Mouse (Mus musculus): ENCODE results near the gene Dlg2. TPM values are rescaled to one million over a fixed set of nuclear protein-coding genes. Genes with fewer than 3 reads are reported as not detected.

Gene Dlg2
- polyA plus RNA-seq, 1 experiment = 89.8 TPM

GRCm38 (mm10) chr7:91785445-91785844, 1309.0 kb downstream of the Dlg2 start:
- Histone ChIP-seq H3K4me3 (replicated peaks; ENCODE audit: insufficient read depth, low read depth, low read length) (no peak overlapping the region), H3K4me1 (ENCODE audit: control insufficient read depth, insufficient read depth, low read length) (no peaks in the 10 kb centered on the region), H3K27ac (ENCODE audit: insufficient read depth, low read length) (no peak overlapping the region), H3K27me3 (ENCODE audit: control insufficient read depth, insufficient read depth, low read length) (no peaks in the 10 kb centered on the region)
- TF ChIP-seq CTCF (IDR thresholded peaks at IDR 0.05; ENCODE audit: borderline replicate concordance, insufficient read depth, low read depth, low read length) = no peak
- TF ChIP-seq POLR2A (IDR thresholded peaks at IDR 0.05; ENCODE audit: borderline replicate concordance, insufficient read depth, low read length) = no peak
- no peak for DNase-seq
- 95% methylated on average over 5 of the region's 5 CpGs for WGBS

DNA sequence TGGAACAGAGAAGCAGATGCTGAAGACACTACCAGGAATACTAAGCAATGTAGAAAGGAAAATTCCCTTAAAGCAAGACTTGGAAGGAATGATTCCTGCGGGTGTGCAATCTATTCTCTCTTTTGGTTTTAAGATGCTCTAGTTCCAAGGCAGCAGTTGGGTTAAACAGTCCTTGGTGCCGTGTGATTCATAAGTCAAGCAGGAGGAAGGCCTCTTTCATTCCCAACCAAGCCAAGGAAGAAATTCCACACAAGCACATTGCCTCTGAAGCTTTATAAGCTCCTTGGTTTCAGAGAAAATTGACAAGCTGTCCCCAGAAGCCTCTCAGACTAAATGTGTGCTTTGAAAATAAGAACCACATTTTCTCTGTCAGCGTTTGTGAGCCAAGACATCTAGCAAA, 1309.4 kb downstream of the Dlg2 start:
- Histone ChIP-seq H3K4me3 (replicated peaks; ENCODE audit: insufficient read depth, low read depth, low read length) (no peak overlapping the region), H3K27me3 (ENCODE audit: control insufficient read depth, insufficient read depth, low read length) (no peaks in the 10 kb centered on the region), H3K27ac (ENCODE audit: insufficient read depth, low read length) (no peak overlapping the region), H3K4me1 (ENCODE audit: control insufficient read depth, insufficient read depth, low read length) (no peaks in the 10 kb centered on the region)
- WGBS = 81% methylated on average over 3 of the region's 3 CpGs
- no peak for DNase-seq
- TF ChIP-seq POLR2A (IDR thresholded peaks at IDR 0.05; ENCODE audit: borderline replicate concordance, insufficient read depth, low read length) (no peak), CTCF (IDR thresholded peaks at IDR 0.05; ENCODE audit: borderline replicate concordance, insufficient read depth, low read depth, low read length) (no peak)

- H3K27me3 ChIP-seq (ENCODE audit: control insufficient read depth, insufficient read depth, low read length) = no peaks in the 10 kb centered on the region
- TF ChIP-seq POLR2A (IDR thresholded peaks at IDR 0.05; ENCODE audit: borderline replicate concordance, insufficient read depth, low read length) = no peak
- TF ChIP-seq CTCF (IDR thresholded peaks at IDR 0.05; ENCODE audit: borderline replicate concordance, insufficient read depth, low read depth, low read length) = no peak
- H3K4me3 ChIP-seq (replicated peaks; ENCODE audit: insufficient read depth, low read depth, low read length) = no peak overlapping the region
- no peak overlapping the region for H3K27ac ChIP-seq (ENCODE audit: insufficient read depth, low read length)
- WGBS = 81% methylated on average over 4 of the region's 4 CpGs
- DNase-seq = no peak
- no peaks in the 10 kb centered on the region for H3K4me1 ChIP-seq (ENCODE audit: control insufficient read depth, insufficient read depth, low read length)
These were observed 1314.6 kb downstream of the Dlg2 start for GRCm38 (mm10) chr7:91790949-91791564.

DNA sequence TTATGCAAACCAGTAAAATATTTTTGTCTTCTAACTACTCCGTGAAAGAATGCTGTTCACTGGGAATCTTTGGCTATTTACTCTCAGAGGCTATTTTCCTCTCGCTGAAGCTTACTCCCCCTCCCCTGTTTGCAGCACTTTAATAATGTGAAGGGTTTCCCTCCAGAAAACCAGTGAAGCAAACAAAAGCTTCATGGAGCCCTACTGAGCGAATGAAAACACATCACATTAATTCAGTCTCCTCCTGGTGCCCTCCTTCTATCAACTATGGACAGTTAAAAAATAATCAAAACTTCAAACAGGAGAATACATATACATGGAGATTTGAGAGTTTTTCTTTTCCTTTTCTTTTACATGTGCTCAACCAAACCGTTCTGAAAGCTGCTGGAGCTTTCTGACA, 1330.2 kb downstream of the Dlg2 start:
- no peak for TF ChIP-seq CTCF (IDR thresholded peaks at IDR 0.05; ENCODE audit: borderline replicate concordance, insufficient read depth, low read depth, low read length)
- no peak for TF ChIP-seq POLR2A (IDR thresholded peaks at IDR 0.05; ENCODE audit: borderline replicate concordance, insufficient read depth, low read length)
- H3K27ac ChIP-seq (ENCODE audit: insufficient read depth, low read length) = no peak overlapping the region

DNA sequence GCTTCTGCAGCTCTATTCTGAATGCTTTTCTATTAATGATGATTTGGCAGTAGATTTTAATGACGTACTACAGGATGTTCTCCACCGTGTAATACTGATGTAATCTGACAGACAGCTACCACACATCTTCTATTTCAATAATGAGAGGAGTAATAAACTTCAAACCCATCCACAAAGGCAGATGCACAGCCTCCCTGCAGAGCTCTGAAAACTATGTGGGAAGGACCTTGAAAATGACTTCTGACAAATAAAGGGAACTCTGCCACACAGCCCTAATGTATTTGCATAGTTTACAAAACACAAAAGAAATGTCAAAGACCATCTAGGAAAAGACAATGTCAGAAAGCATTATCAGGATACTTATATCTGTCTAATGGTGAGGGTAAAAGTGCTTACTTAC, 1334.3 kb downstream of the Dlg2 start:
- no peaks in the 10 kb centered on the region for H3K4me1 ChIP-seq (ENCODE audit: control insufficient read depth, insufficient read depth, low read length)
- H3K4me3 ChIP-seq (replicated peaks; ENCODE audit: insufficient read depth, low read depth, low read length) = no peak overlapping the region
- TF ChIP-seq CTCF (IDR thresholded peaks at IDR 0.05; ENCODE audit: borderline replicate concordance, insufficient read depth, low read depth, low read length) (no peak), POLR2A (IDR thresholded peaks at IDR 0.05; ENCODE audit: borderline replicate concordance, insufficient read depth, low read length) (no peak)
- no peak for DNase-seq
- H3K27me3 ChIP-seq (ENCODE audit: control insufficient read depth, insufficient read depth, low read length) = no peaks in the 10 kb centered on the region
- no peak overlapping the region for H3K27ac ChIP-seq (ENCODE audit: insufficient read depth, low read length)
- 20% methylated on average over 2 of the region's 2 CpGs for WGBS

More for the DNA sequence above, 1330.2 kb downstream of the Dlg2 start:
- no peak for DNase-seq
- H3K4me1 ChIP-seq (ENCODE audit: control insufficient read depth, insufficient read depth, low read length) = no peaks in the 10 kb centered on the region
- H3K4me3 ChIP-seq (replicated peaks; ENCODE audit: insufficient read depth, low read depth, low read length) = no peak overlapping the region
- H3K27me3 ChIP-seq (ENCODE audit: control insufficient read depth, insufficient read depth, low read length) = no peaks in the 10 kb centered on the region
- WGBS = 24% methylated on average over 4 of the region's 4 CpGs

DNA sequence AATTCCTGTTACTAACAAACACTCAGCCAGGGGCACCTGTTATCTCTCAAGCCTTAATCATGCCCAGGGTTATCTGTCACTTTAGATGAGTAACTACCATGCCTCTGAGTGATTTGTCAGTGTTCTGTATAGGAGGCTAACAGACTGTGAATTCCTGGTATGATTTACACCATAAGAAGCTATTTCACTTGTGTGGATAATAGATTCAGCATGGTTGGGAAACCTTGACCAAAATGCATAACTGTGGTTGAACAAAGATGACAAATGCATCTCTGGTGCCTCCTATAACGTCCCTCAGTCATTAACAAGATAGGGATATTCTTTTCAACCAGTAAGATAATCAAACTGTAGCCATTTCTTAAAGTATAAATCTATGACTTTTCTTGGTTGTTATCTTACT, 1341.5 kb downstream of the Dlg2 start:
- Histone ChIP-seq H3K27me3 (ENCODE audit: control insufficient read depth, insufficient read depth, low read length) (no peaks in the 10 kb centered on the region), H3K27ac (ENCODE audit: insufficient read depth, low read length) (no peak overlapping the region), H3K4me3 (replicated peaks; ENCODE audit: insufficient read depth, low read depth, low read length) (no peak overlapping the region), H3K4me1 (ENCODE audit: control insufficient read depth, insufficient read depth, low read length) (no peaks in the 10 kb centered on the region)
- no peak for DNase-seq
- TF ChIP-seq POLR2A (IDR thresholded peaks at IDR 0.05; ENCODE audit: borderline replicate concordance, insufficient read depth, low read length) = no peak
- no peak for TF ChIP-seq CTCF (IDR thresholded peaks at IDR 0.05; ENCODE audit: borderline replicate concordance, insufficient read depth, low read depth, low read length)
- 84% methylated on average over 1 of the region's 1 CpGs for WGBS

DNA sequence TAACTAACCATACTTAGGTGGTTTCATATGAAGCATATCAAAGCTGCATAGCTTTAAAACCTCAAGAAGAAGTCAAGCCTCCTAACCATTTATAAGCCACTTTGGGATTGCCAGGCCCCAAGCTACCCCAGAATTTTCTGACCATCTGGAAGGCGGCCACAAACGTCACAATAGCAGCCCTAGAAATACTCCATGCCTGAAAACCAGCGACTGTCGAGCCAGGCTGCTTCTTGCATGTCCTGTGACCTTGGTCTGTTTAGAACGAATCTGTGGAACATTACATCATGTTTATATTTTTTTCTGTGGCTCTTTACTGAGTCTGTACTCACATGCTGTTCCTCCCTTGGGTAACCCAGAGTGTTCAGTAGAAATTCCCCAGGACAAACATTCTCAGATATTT, 1355.7 kb downstream of the Dlg2 start:
- TF ChIP-seq CTCF (IDR thresholded peaks at IDR 0.05; ENCODE audit: borderline replicate concordance, insufficient read depth, low read depth, low read length) (no peak), POLR2A (IDR thresholded peaks at IDR 0.05; ENCODE audit: borderline replicate concordance, insufficient read depth, low read length) (no peak)
- DNase-seq = no peak
- 62% methylated on average over 5 of the region's 5 CpGs for WGBS
- H3K27ac ChIP-seq (ENCODE audit: insufficient read depth, low read length) = no peak overlapping the region
- no peak overlapping the region for H3K4me3 ChIP-seq (replicated peaks; ENCODE audit: insufficient read depth, low read depth, low read length)
- no peaks in the 10 kb centered on the region for H3K4me1 ChIP-seq (ENCODE audit: control insufficient read depth, insufficient read depth, low read length)
- H3K27me3 ChIP-seq (ENCODE audit: control insufficient read depth, insufficient read depth, low read length) = no peaks in the 10 kb centered on the region

GRCm38 (mm10) chr7:91845723-91846122, 1369.3 kb downstream of the Dlg2 start:
- 56% methylated on average over 1 of the region's 1 CpGs for WGBS
- Histone ChIP-seq H3K27me3 (ENCODE audit: control insufficient read depth, insufficient read depth, low read length) (no peaks in the 10 kb centered on the region), H3K4me1 (ENCODE audit: control insufficient read depth, insufficient read depth, low read length) (no peaks in the 10 kb centered on the region), H3K4me3 (replicated peaks; ENCODE audit: insufficient read depth, low read depth, low read length) (no peak overlapping the region), H3K27ac (ENCODE audit: insufficient read depth, low read length) (no peak overlapping the region)
- DNase-seq = no peak
- TF ChIP-seq POLR2A (IDR thresholded peaks at IDR 0.05; ENCODE audit: borderline replicate concordance, insufficient read depth, low read length) (no peak), CTCF (IDR thresholded peaks at IDR 0.05; ENCODE audit: borderline replicate concordance, insufficient read depth, low read depth, low read length) (no peak)
